Mouse (Mus musculus) kidney, embryonic 15.5 days (tissue): ENCODE data around the gene Rps11. TPM values are rescaled to one million over a fixed set of nuclear protein-coding genes. Genes with fewer than 3 reads are reported as not detected.
A peak's percentile ranks its signal among the peaks of the same experiment; 100 is the strongest.
"Not testable (repeated sequence)": the region's sequence is repeated elsewhere in the genome, so short reads cannot be mapped to it uniquely, and the experiment has no call there.

Experiments used
- ATAC-seq: fragments of 200-750 bp; cut with Nextera tagmentation; replicated peaks from 2 replicates; pipeline ENCODE4 v1.8.0; 2017; ENCODE audit warnings: moderate TSS enrichment; ENCODE audit not compliant: low FRiP score
- H3K27ac ChIP-seq: fragments of 300-500 bp; sonication (generic); 2 replicates; pipeline ENCODE4 v1.5.1; 2015; ENCODE audit warnings: mild to moderate bottlenecking, inconsistent platforms
- H3K27me3 ChIP-seq: fragments of 300-500 bp; sonication (generic); 2 replicates; pipeline ENCODE4 v1.6.1; 2015; ENCODE audit warnings: inconsistent platforms
- H3K36me3 ChIP-seq: fragments of 300-500 bp; sonication (generic); 2 replicates; pipeline ENCODE4 v1.6.1; 2015; ENCODE audit warnings: inconsistent platforms
- H3K4me1 ChIP-seq: fragments of 300-500 bp; sonication (generic); 2 replicates; pipeline ENCODE4 v1.6.1; 2015; ENCODE audit warnings: inconsistent platforms
- H3K4me2 ChIP-seq: fragments of 300-500 bp; sonication (generic); 2 replicates; pipeline ENCODE4 v1.6.1; 2015; ENCODE audit warnings: moderate library complexity, mild to moderate bottlenecking, inconsistent platforms
- H3K4me3 ChIP-seq: fragments of 300-500 bp; sonication (generic); replicated peaks from 2 replicates; pipeline ENCODE4 v1.5.1; 2015; ENCODE audit warnings: mild to moderate bottlenecking, inconsistent platforms
- H3K9ac ChIP-seq: fragments of 300-500 bp; sonication (generic); 2 replicates; pipeline ENCODE4 v1.6.1; 2015; ENCODE audit warnings: mild to moderate bottlenecking, inconsistent platforms
- H3K9me3 ChIP-seq: fragments of 300-500 bp; sonication (generic); replicated peaks from 2 replicates; pipeline ENCODE4 v1.6.1; 2016; ENCODE audit warnings: inconsistent platforms
- WGBS: fragments of 180-500 bp; shearing (Covaris S2); methylation state at CpG from one replicate; pipeline ENCODE4 v1.1.7; 2015; ENCODE audit warnings: mixed read lengths; 5-methylcytosine and 5-hydroxymethylcytosine counted together
- polyA plus RNA-seq: library from polyadenylated mRNA; unstranded; fragments of >200 nt; fragmentation: Nextera tagmentation; extraction: Ambion mirVana; gene quantifications from 2 replicates; pipeline ENCODE4 v1.2.1, GENCODE M21; 2015

Gene Rps11
- polyA plus RNA-seq, 1 experiment from 2014 or later = 1,536 TPM

GRCm38 (mm10) chr7:45102940-45103585 is 21.2 kb downstream of the Rps11 start:
- 23% methylated on average over 9 of the region's 9 CpGs for WGBS
- peaks cover 38% of the 10 kb centered on the region for H3K4me1 ChIP-seq
- H3K27me3 ChIP-seq = no peaks in the 10 kb centered on the region
- peak overlapping the region; percentile 45 for H3K9ac ChIP-seq
- H3K27ac ChIP-seq = peak overlapping the region; percentile 95
- peak overlapping the region; percentile 43 for H3K4me3 ChIP-seq
- peaks cover 8% of the 10 kb centered on the region; the same call in 1 of the 2 replicates for H3K36me3 ChIP-seq
- no peaks in the 10 kb centered on the region for H3K9me3 ChIP-seq
- peak overlapping the region; percentile 60 for H3K4me2 ChIP-seq
- ATAC-seq = peak; percentile 57

GRCm38 (mm10) chr7:45102441-45102840 is 21.8 kb downstream of the Rps11 start:
- WGBS = 65% methylated on average over 11 of the region's 11 CpGs
- H3K4me1 ChIP-seq = peaks cover 41% of the 10 kb centered on the region
- ATAC-seq = no peak
- H3K36me3 ChIP-seq = peaks cover 8% of the 10 kb centered on the region; the same call in 1 of the 2 replicates
- H3K9me3 ChIP-seq = no peaks in the 10 kb centered on the region
- H3K9ac ChIP-seq = no peak overlapping the region
- peak overlapping the region; percentile 95 for H3K27ac ChIP-seq
- peak overlapping the region; percentile 60 for H3K4me2 ChIP-seq
- no peaks in the 10 kb centered on the region for H3K27me3 ChIP-seq
- H3K4me3 ChIP-seq = peak overlapping the region; percentile 43

- H3K27ac ChIP-seq = no peak overlapping the region
- peaks cover 13% of the 10 kb centered on the region for H3K36me3 ChIP-seq
- H3K27me3 ChIP-seq = no peaks in the 10 kb centered on the region
- WGBS = 67% methylated on average over 6 of the region's 6 CpGs
- H3K4me2 ChIP-seq = no peak overlapping the region
- no peak overlapping the region for H3K9ac ChIP-seq
- no peaks in the 10 kb centered on the region for H3K9me3 ChIP-seq
- no peak overlapping the region for H3K4me3 ChIP-seq
- peaks cover 41% of the 10 kb centered on the region for H3K4me1 ChIP-seq
- ATAC-seq = no peak
These were observed 24.2 kb downstream of the Rps11 start for GRCm38 (mm10) chr7:45100046-45100445.

GRCm38 (mm10) chr7:45098541-45099240 is 25.5 kb downstream of the Rps11 start:
- no peak overlapping the region for H3K4me3 ChIP-seq
- H3K9me3 ChIP-seq = no peaks in the 10 kb centered on the region
- peaks cover 13% of the 10 kb centered on the region for H3K36me3 ChIP-seq
- no peak overlapping the region for H3K9ac ChIP-seq
- H3K27me3 ChIP-seq = no peaks in the 10 kb centered on the region
- no peak overlapping the region for H3K27ac ChIP-seq
- H3K4me1 ChIP-seq = peaks cover 46% of the 10 kb centered on the region
- H3K4me2 ChIP-seq = no peak overlapping the region
- WGBS = 93% methylated on average over 8 of the region's 8 CpGs
- no peak for ATAC-seq

GRCm38 (mm10) chr7:45097479-45097878 is 26.8 kb downstream of the Rps11 start:
- WGBS = 55% methylated on average over 6 of the region's 6 CpGs
- no peak overlapping the region for H3K4me3 ChIP-seq
- peaks cover 44% of the 10 kb centered on the region for H3K4me1 ChIP-seq
- H3K27me3 ChIP-seq = no peaks in the 10 kb centered on the region
- H3K27ac ChIP-seq = peak overlapping the region; percentile 67
- no peaks in the 10 kb centered on the region for H3K9me3 ChIP-seq
- H3K4me2 ChIP-seq = no peak overlapping the region
- ATAC-seq = no peak
- no peak overlapping the region for H3K9ac ChIP-seq
- H3K36me3 ChIP-seq = peaks cover 13% of the 10 kb centered on the region

- H3K27me3 ChIP-seq, H3K9ac ChIP-seq, H3K4me3 ChIP-seq, ATAC-seq, H3K27ac ChIP-seq, H3K9me3 ChIP-seq, H3K4me2 ChIP-seq: not testable (repeated sequence)
- peaks cover 41% of the 10 kb centered on the region for H3K4me1 ChIP-seq
- H3K36me3 ChIP-seq = peaks cover 13% of the 10 kb centered on the region
- WGBS = 94% methylated on average over 14 of the region's 14 CpGs
These were observed 28.3 kb downstream of the Rps11 start for GRCm38 (mm10) chr7:45095965-45096364.

- ATAC-seq = no peak
- no peaks in the 10 kb centered on the region for H3K27me3 ChIP-seq
- no peak overlapping the region for H3K4me3 ChIP-seq
- no peak overlapping the region for H3K9ac ChIP-seq
- peaks cover 13% of the 10 kb centered on the region for H3K36me3 ChIP-seq
- H3K4me1 ChIP-seq = peaks cover 47% of the 10 kb centered on the region
- peak overlapping the region; percentile 91 for H3K27ac ChIP-seq
- H3K9me3 ChIP-seq = no peaks in the 10 kb centered on the region
- 70% methylated on average over 6 of the region's 6 CpGs for whole genome bisulfite sequencing
- no peak overlapping the region for H3K4me2 ChIP-seq
These were observed 28.9 kb downstream of the Rps11 start for GRCm38 (mm10) chr7:45095367-45095766.

GRCm38 (mm10) chr7:45094121-45094520 is 30.1 kb downstream of the Rps11 start:
- H3K27me3 ChIP-seq = no peaks in the 10 kb centered on the region

GRCm38 (mm10) chr7:45093516-45093905 is 30.7 kb downstream of the Rps11 start:
- ATAC-seq = no peak
- peak overlapping the region; percentile 28; the same call in 1 of the 2 replicates for H3K4me2 ChIP-seq

More at GRCm38 (mm10) chr7:45094121-45094520, 30.1 kb downstream of the Rps11 start:
- Histone ChIP-seq H3K4me1 (peaks cover 53% of the 10 kb centered on the region), H3K27ac (peak overlapping the region; percentile 91), H3K9me3 (no peaks in the 10 kb centered on the region), H3K4me3 (0 out of 2 replicates have a peak overlapping the region, but pooled peaks have one; percentile 2), H3K4me2 (peak overlapping the region; percentile 28; the same call in 1 of the 2 replicates), H3K9ac (no peak overlapping the region), H3K36me3 (peaks cover 18% of the 10 kb centered on the region)
- 7% methylated on average over 7 of the region's 7 CpGs for whole genome bisulfite sequencing
- ATAC-seq = 0 out of 2 replicates have a peak, but pooled peaks have one; percentile 3

GRCm38 (mm10) chr7:45092828-45093515 is 31.3 kb downstream of the Rps11 start:
- peak overlapping the region; percentile 91 for H3K27ac ChIP-seq
- 38% methylated on average over 12 of the region's 12 CpGs for WGBS
- no peaks in the 10 kb centered on the region for H3K27me3 ChIP-seq
- H3K4me3 ChIP-seq = no peak overlapping the region
- peaks cover 53% of the 10 kb centered on the region for H3K4me1 ChIP-seq
- peak overlapping the region; percentile 28 for H3K4me2 ChIP-seq
- H3K9ac ChIP-seq = no peak overlapping the region
- H3K9me3 ChIP-seq = no peaks in the 10 kb centered on the region
- no peak for ATAC-seq
- H3K36me3 ChIP-seq = peaks cover 21% of the 10 kb centered on the region

More at GRCm38 (mm10) chr7:45093516-45093905, 30.7 kb downstream of the Rps11 start:
- H3K4me1 ChIP-seq = peaks cover 53% of the 10 kb centered on the region
- peaks cover 17% of the 10 kb centered on the region for H3K36me3 ChIP-seq
- H3K9ac ChIP-seq = 0 out of 2 replicates have a peak overlapping the region, but pooled peaks have one; percentile 17
- 0 out of 2 replicates have a peak overlapping the region, but pooled peaks have one; percentile 2 for H3K4me3 ChIP-seq
- H3K27me3 ChIP-seq = no peaks in the 10 kb centered on the region
- H3K9me3 ChIP-seq = no peaks in the 10 kb centered on the region
- H3K27ac ChIP-seq = peak overlapping the region; percentile 91
- WGBS = 22% methylated on average over 18 of the region's 18 CpGs

GRCm38 (mm10) chr7:45092048-45092447 is 32.2 kb downstream of the Rps11 start, which contains the start of gene Rcn3:
TSS of gene Rcn3 (minus strand) at chr7:45092221.
- no peaks in the 10 kb centered on the region for H3K27me3 ChIP-seq
- peak within 1 kb of the TSS; percentile 91 for H3K27ac ChIP-seq
- ATAC-seq = peak; percentile 92
- H3K9ac ChIP-seq = peak within 1 kb of the TSS; percentile 77
- H3K9me3 ChIP-seq = no peaks in the 10 kb centered on the region
- peak within 1 kb of the TSS; percentile 59 for H3K4me3 ChIP-seq
- WGBS = under 1% methylated on average over 16 of the region's 16 CpGs
- H3K4me2 ChIP-seq = peak within 1 kb of the TSS; percentile 79
- peaks cover 30% of the 10 kb centered on the region for H3K36me3 ChIP-seq
- H3K4me1 ChIP-seq = peaks cover 47% of the 10 kb centered on the region
